Mouse (Mus musculus) lung, postnatal 0 days (tissue): Measurements from ENCODE around the gene Fxr1.

Experiments used
- CTCF ChIP-seq: IDR thresholded peaks from 2 replicates; pipeline ENCODE4 v1.5.1; 2016; ENCODE audit warnings: antibody characterized with exemption, mild to moderate bottlenecking
- EP300 ChIP-seq: IDR thresholded peaks from 2 replicates; pipeline ENCODE4 v1.6.1; 2016; ENCODE audit warnings: antibody characterized with exemption, mild to moderate bottlenecking, control low read depth

DNA sequence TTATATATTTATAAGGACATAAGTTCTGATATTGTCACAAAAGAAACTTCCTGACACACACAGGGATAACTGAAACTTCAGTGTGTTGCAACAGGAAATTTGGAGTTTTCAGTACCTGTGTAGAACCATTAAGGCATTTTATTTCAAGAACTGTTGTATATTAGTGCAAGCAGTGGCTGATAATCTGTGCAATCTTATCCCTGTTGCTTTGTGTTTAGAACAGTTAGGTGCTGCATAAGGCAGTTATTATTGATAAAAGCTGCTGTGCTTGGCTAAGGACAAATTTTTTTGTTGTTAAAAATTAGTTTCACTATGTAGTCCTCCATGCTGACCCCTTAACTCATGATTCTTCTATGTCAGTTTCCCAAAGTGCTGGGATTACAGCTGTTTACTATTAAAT lies 9.2 kb downstream of the Fxr1 start:
- TF ChIP-seq CTCF (no peak), EP300 (no peak)
